Mouse (Mus musculus): ENCODE measurements around the gene Syna. TPM values are rescaled to one million over a fixed set of nuclear protein-coding genes. Genes with fewer than 3 reads are reported as not detected.

The Syna gene
- polyA plus RNA-seq, 1 experiment = 0.24 TPM

DNA sequence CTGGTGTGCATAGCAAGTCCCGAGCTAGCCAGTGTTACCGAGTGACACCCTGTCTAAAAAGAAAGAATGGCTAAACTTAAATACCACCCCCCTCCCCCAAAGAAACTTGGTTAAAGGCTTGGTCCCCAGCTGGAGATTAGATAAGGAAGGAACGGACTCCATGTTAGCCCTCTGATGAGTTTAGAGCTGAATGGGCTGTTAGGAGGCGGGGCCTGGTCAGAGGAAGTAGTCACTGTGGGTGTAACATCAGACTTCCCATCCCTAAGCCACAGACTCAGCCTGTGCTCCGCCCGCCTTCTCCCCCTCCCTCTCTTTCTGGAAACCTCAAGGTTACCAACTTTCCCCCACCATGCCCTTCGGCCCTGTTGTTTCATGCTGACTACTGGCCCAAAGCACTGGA is 38.2 kb downstream of the Syna start:
- DNase-seq = no peak
- TF ChIP-seq POLR2A (IDR thresholded peaks at IDR 0.05; ENCODE audit: borderline replicate concordance, extremely low read depth, low read depth, low read length) = no peak
- no peak for TF ChIP-seq CTCF (IDR thresholded peaks at IDR 0.05; ENCODE audit: insufficient read depth, low read length)
- Histone ChIP-seq H3K4me3 (replicated peaks; ENCODE audit: extremely low read depth, low read depth, low read length) (no peak overlapping the region), H3K4me1 (ENCODE audit: control insufficient read depth, insufficient read depth, low read length) (no peaks in the 10 kb centered on the region; the same call in 1 of the 2 replicates)
- 69% methylated on average over 7 of the region's 7 CpGs for WGBS

DNA sequence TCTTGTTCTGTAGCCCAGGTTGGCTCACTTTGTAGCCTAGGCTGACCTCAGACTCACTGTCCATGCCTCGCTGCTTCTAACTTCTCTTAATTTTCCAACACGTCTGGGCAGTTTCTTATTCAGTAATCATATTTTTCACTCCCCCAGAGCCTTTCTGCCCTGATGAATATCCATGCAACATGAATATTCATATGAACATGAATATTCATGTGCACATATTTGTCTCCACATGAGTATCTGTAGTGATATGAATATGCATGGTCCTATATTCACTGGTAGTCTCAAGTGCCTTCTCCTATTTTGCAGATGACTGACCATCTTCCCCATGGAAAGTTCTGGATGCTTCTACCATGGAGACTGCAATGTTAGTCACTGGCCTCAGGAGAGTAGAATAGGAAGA is 38.8 kb downstream of the Syna start:
- TF ChIP-seq POLR2A (IDR thresholded peaks at IDR 0.05; ENCODE audit: borderline replicate concordance, extremely low read depth, low read depth, low read length) = no peak
- no peak for TF ChIP-seq CTCF (IDR thresholded peaks at IDR 0.05; ENCODE audit: insufficient read depth, low read length)
- Histone ChIP-seq H3K4me3 (replicated peaks; ENCODE audit: extremely low read depth, low read depth, low read length) (no peak overlapping the region), H3K4me1 (ENCODE audit: control insufficient read depth, insufficient read depth, low read length) (no peaks in the 10 kb centered on the region; the same call in 1 of the 2 replicates)
- no peak for DNase-seq
- WGBS = 92% methylated on average over 2 of the region's 2 CpGs

DNA sequence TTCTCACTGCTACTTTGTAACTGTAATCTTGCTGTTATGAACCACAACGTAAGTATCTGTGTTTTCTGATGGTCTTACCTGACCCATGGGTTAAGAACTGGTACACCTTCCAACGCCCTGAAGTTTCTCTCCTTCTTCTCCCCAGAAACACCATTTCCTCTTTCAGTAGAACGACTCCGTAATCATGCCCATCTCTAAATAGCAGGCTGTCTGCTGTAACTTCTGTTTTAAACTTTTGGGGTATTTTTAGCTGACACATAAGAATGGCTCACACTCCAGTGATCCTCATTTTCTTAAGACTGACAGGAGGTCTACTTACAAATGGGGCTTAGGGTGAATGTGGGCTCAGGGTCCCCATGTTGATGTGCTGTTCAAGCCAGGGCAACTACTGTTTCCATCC is 39.9 kb downstream of the Syna start:
- no peak for DNase-seq
- Histone ChIP-seq H3K4me1 (ENCODE audit: control insufficient read depth, insufficient read depth, low read length) (no peaks in the 10 kb centered on the region; the same call in 1 of the 2 replicates), H3K4me3 (replicated peaks; ENCODE audit: extremely low read depth, low read depth, low read length) (no peak overlapping the region)
- WGBS = 79% methylated on average over 4 of the region's 4 CpGs
- TF ChIP-seq CTCF (IDR thresholded peaks at IDR 0.05; ENCODE audit: insufficient read depth, low read length) (no peak), POLR2A (IDR thresholded peaks at IDR 0.05; ENCODE audit: borderline replicate concordance, extremely low read depth, low read depth, low read length) (no peak)

DNA sequence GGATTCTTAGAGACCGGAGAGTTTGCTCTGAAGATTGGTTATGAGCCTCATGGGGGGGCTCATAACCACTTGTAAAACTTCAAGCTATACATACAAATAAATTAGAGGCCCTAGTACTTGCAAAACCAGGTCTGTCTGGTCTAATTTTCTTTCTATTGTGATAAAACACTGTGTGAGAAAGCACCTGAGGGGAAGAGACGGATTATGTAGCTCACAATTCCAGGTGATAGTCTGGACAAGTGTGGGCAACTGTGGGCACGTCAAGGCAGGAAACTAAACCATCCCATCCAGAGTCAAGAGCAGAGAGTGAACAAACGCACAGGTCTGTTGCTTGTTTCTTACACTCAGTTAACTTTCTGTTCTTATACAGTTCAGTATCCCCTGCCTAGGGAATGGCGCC is 40.5 kb downstream of the Syna start:
- TF ChIP-seq CTCF (IDR thresholded peaks at IDR 0.05; ENCODE audit: insufficient read depth, low read length) (no peak), POLR2A (IDR thresholded peaks at IDR 0.05; ENCODE audit: borderline replicate concordance, extremely low read depth, low read depth, low read length) (no peak)
- DNase-seq = no peak
- Histone ChIP-seq H3K4me1 (ENCODE audit: control insufficient read depth, insufficient read depth, low read length) (no peaks in the 10 kb centered on the region; the same call in 1 of the 2 replicates), H3K4me3 (replicated peaks; ENCODE audit: extremely low read depth, low read depth, low read length) (no peak overlapping the region)
- WGBS = 94% methylated on average over 5 of the region's 5 CpGs

DNA sequence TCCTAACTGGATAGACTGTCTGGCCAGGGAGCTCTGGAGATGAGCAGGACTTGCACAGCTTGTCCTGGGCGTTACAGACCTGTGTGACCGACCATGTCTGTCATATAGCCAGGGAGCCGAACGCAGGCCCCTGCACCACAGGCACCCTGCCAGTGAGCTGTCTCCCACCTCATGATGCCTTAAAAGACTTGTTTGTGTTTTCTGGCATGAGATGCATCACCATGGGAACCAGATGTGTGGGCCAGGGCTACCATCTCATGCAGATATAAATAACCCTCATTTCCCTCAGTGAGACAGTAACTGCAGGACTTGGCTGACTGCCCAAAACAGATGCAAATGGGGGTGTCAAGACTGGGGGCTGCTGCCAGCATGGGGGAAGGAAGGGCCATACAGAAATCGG is 47.9 kb downstream of the Syna start:
- no peak overlapping the region for H3K4me3 ChIP-seq (replicated peaks; ENCODE audit: extremely low read depth, low read depth, low read length)
- TF ChIP-seq POLR2A (IDR thresholded peaks at IDR 0.05; ENCODE audit: borderline replicate concordance, extremely low read depth, low read depth, low read length) (no peak), CTCF (IDR thresholded peaks at IDR 0.05; ENCODE audit: insufficient read depth, low read length) (no peak)
- WGBS = 60% methylated on average over 5 of the region's 5 CpGs
- no peak for DNase-seq
- peaks cover 2% of the 10 kb centered on the region; the same call in 1 of the 2 replicates for H3K4me1 ChIP-seq (ENCODE audit: control insufficient read depth, insufficient read depth, low read length)

DNA sequence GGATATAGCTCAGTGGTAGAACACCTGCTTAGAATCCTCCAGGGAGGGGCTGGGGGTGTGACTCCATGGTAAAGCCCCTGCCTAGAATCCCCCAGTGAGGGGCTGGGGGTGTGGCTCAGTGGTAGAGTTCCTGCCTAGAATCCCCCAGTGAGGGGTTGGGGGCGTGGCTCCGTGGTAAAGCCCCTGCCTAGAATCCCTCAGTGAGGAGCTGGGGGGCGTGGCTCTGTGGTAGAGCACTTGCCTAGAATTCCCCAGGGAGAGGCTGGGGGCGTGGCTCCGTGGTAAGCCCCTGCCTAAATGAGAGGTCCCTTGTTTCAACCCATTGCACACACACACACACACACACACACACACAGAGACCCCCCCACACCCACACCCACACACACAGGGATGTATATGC is 49.7 kb downstream of the Syna start:
- WGBS = 90% methylated on average over 5 of the region's 5 CpGs

DNA sequence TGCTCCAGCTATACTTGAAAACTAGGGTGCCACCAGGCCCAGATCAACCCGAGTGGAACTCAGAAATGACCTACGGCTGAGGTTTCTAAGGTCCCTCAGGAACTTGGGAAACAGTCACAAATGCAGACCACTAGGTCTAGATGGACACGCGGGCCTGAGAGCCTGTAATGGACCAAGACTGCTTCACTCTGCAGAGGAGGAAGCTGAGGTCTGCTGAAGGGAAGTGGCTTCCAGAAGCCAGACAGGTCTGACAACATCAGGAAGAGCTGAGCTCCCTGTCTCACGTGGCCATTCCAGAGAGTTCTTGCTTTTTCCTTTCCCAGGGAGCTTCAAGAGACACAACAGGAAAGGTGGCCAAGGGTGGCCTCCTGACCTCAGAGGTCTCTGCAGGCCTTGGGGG is 51.0 kb downstream of the Syna start:
- 76% methylated on average over 5 of the region's 5 CpGs for WGBS
- DNase-seq = no peak
- peaks cover 2% of the 10 kb centered on the region; the same call in 1 of the 2 replicates for H3K4me1 ChIP-seq (ENCODE audit: control insufficient read depth, insufficient read depth, low read length)
- TF ChIP-seq CTCF (IDR thresholded peaks at IDR 0.05; ENCODE audit: insufficient read depth, low read length) (no peak), POLR2A (IDR thresholded peaks at IDR 0.05; ENCODE audit: borderline replicate concordance, extremely low read depth, low read depth, low read length) (no peak)
- no peak overlapping the region for H3K4me3 ChIP-seq (replicated peaks; ENCODE audit: extremely low read depth, low read depth, low read length)

More for the DNA sequence above, 49.7 kb downstream of the Syna start:
- TF ChIP-seq CTCF (IDR thresholded peaks at IDR 0.05; ENCODE audit: insufficient read depth, low read length) = no peak
- no peak for TF ChIP-seq POLR2A (IDR thresholded peaks at IDR 0.05; ENCODE audit: borderline replicate concordance, extremely low read depth, low read depth, low read length)
- no peak for DNase-seq
- H3K4me3 ChIP-seq (replicated peaks; ENCODE audit: extremely low read depth, low read depth, low read length) = no peak overlapping the region
- H3K4me1 ChIP-seq (ENCODE audit: control insufficient read depth, insufficient read depth, low read length) = peaks cover 2% of the 10 kb centered on the region; the same call in 1 of the 2 replicates

Other genes starting within 250 kb of the Syna start
- 63.8 and 79.5 TPM in 2 replicates for gene Gtf2i, start 245.4 kb downstream of the Syna start, polyA plus RNA-seq (2012; rRNA removed)
- 16.8 and 23.4 TPM in 2 replicates for gene Gtf2ird1, start 103.5 kb downstream of the Syna start, polyA plus RNA-seq (2012; rRNA removed)
- gene Clip2, start 7.7 kb downstream of the Syna start, polyA plus RNA-seq (2012; rRNA removed) = 21.9 and 23.0 TPM in 2 replicates
- gene Rfc2, start 21.2 kb upstream of the Syna start, polyA plus RNA-seq (2012; rRNA removed) = 40.8 and 58.3 TPM in 2 replicates
- 8.0 and 8.4 TPM in 2 replicates for gene Lat2, start 54.9 kb upstream of the Syna start, polyA plus RNA-seq (2012; rRNA removed)
- 243 and 280 TPM in 2 replicates for gene Eif4h, start 79.3 kb upstream of the Syna start, polyA plus RNA-seq (2012; rRNA removed)
- gene Limk1, start 128.4 kb upstream of the Syna start, polyA plus RNA-seq (2012; rRNA removed) = 29.6 and 31.1 TPM in 2 replicates
- 311 and 510 TPM in 2 replicates for gene Eln, start 187.2 kb upstream of the Syna start, polyA plus RNA-seq (2012; rRNA removed)

Data from lung, adult 2 months (tissue).